Mouse (Mus musculus) left cerebral cortex, adult 8-10 months (tissue): Measurements from ENCODE around the gene Camkv. TPM values are rescaled to one million over a fixed set of nuclear protein-coding genes. Genes with fewer than 3 reads are reported as not detected.

Experiments used
- DNase-seq, 2 experiments: peaks; one replicate each; pipeline ENCODE4 v3.0.0; 2022; ENCODE audit warnings: low spot score in 2 of 2
- total RNA-seq, 4 experiments: library from RNA; stranded (reverse); gene quantifications; 2 replicates each; pipeline ENCODE4 v1.2.4; 2022

The Camkv gene
- total RNA-seq, 4 experiments from 2014 or later = 372 to 403 (median 398) TPM

DNA sequence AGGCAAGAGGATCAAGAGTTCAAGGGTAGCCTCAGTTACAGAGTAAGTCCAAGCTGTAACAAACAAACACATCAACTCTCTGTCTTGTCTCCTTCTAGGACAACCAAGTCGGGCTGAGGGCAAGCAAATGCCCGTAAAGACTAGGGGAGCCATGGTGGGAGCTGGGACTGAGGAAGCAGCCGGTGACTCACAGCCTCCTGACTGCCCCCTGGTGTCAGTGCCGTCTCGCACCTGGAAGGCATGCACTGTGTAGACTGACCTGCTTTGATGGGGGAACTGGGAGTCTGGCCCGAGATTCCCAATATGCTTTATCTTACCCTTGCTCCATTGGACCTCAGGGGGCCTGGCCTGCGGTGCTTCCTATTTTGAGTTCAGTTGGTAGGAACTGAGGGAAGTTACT is 12.5 kb upstream of the Camkv start:
- no peak for DNase-seq

DNA sequence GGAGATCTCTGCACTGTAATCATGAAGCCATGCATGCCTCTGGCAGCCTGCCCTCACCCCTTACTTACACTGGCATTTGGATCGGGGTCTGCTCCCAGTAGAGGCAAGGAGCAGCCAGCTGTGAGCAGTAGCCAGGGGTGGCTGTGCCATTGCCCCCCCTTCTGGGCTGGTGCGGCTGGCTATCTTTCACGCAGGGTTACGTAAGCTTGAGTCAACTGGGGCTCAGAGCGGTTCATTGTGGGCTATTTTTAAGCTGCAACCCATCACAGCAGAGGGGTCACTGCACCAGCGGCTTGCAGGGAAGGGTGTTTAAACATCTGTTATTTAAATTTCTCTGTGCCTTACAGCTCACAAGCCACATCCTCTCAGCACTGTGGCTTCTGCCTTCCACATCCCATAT is 11.5 kb upstream of the Camkv start:
- no peak for DNase-seq

DNA sequence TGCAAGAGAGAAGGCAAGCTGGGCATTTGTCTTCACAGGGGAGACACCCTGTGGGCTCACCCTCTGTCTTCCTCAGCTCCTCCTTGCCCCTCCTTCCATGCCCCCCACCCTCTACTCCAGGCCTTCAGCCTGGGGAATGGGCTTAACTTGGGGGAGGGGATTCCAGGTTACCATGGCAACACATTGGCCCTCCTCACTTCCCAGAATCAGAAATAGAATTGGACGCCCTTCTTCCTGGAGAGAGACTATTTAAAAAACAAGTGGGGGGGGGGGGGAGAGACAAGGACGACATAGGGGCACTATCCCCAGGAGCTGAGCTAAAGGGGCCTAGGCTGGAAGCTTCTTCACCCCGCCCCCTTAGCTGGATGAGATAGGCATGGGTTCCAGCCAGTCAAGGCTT is 10.2 kb upstream of the Camkv start:
- DNase-seq = no peak

DNA sequence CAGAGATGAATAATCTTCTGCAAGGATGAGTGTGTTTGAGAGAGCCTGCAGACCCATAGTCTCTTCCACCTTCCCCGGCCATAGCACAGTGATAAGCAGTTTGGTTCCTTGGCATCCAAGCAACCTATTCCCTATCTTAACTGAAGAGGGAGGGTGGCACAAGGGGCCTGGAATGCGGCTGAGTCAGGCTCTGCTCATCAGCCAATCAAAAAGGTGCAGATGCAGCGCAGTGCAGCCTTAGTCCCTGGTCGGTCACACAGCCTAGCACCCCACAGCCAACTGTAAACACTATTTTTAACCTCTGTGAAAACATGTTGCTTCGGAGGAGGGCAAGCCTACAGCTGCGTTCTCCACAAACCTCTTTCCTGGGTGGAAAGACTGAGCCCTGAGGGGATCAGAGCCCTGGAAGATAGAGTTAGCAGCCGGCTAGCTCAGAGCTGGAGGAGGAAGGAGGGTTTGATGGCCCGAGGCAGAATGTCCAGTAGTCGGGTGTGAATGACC is 8.5 kb upstream of the Camkv start:
- no peak for DNase-seq

DNA sequence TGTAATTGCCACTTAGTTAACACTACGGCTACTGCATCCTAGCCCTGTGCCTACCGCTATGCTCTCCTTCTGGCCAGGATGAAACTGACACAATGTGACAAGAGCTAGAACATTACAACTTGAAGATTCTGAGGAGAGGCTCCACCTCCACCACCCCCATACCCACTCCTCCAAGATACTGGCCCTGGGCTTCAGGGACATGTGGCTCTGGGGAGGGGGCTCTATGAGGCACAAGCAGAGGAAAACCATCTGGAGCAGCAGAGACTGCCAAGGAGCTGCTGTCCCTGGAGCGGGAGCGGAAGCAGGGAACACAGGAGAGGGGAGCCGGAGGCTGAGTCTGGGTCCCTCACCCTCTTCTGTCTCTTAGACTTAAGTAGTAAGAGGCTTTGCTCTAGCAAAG is 7.7 kb upstream of the Camkv start:
- no peak for DNase-seq

DNA sequence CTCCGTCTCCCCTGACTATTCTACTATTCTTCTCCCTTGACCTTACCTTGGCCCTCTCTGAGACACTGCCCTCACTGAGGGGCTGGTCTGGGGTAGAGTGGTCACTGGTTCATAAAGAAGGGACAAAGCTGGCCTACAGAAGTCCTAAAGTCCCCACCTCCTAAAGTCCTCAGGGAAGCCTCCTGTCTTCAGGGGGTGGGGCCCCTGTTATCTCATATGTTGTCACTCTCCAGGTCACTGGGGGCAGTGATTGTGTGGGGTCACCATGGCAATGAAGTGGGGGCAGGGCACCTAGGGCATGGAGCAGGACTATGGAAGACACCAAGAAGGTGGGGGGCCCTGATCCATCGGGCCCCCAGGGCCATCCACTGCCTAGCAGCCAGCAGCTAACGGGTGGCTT is 7.3 kb upstream of the Camkv start, which contains the start of gene Actl11:
TSS of gene Actl11 (plus strand) at position 301 of the 400 bp plus-strand sequence.
- no peak for DNase-seq

DNA sequence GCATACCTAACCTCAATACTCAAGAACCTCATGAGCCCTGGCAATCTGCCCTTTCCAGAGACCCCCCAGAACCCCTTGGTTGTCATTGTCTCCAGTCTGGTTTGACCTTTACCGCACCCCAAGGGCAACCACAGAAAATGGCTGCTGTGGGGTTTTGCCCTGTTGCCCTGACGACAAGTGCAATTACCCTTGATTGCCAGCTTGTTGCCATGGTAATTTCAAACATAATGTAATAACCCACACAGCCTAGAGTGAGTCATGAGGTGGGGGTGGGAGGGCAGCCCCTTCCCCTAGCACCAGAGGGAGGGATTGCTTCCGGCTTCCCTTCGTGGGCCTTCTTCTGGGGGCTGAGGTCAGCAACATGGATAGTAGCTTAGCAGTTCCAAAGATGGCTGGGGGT is 3.3 kb upstream of the Camkv start:
- no peak for DNase-seq

DNA sequence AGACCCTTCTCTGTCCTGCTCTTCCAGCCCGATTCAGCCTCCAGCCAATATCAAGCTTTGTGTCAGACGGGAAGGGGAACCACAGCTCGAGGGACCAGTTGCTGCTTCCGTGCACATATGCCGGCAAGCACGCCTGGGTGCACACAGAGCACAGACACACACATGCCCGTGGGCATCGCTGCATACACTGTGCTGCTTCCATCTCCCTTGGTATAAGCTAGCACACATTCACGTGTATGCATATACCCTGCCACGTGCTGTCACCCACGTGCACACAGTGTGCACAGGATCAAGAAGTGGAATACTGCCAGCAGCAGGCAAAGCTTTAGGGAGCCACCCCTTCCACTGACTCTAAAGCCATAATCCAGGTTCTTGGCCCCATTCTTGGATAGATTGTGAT is 1.3 kb upstream of the Camkv start:
- peak in 1 of 2 experiments; percentile 65 for DNase-seq

DNA sequence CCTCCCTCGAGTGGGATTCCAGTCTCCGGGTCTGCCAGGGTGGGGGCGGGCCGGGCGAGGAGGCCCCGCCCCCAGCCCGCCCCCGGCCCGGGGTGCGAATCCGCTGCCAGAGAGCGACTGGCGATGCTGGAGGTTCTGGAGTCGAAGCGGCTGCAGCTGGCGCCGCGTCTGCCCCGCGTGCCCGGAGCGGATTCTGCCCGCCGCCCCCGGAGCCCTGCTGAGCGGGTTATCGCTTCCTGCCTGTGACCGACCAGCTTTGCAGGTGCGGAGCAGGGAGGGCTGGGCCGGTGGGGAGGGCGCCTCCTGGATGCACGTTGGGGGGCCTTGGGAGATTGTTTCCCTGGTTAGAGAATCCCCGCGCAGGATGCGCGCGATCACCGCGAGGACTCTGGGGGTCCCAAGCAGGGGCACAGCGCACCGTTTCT is 328 bp downstream of the Camkv start:
- peak in 1 of 2 experiments; percentile 56 for DNase-seq

DNA sequence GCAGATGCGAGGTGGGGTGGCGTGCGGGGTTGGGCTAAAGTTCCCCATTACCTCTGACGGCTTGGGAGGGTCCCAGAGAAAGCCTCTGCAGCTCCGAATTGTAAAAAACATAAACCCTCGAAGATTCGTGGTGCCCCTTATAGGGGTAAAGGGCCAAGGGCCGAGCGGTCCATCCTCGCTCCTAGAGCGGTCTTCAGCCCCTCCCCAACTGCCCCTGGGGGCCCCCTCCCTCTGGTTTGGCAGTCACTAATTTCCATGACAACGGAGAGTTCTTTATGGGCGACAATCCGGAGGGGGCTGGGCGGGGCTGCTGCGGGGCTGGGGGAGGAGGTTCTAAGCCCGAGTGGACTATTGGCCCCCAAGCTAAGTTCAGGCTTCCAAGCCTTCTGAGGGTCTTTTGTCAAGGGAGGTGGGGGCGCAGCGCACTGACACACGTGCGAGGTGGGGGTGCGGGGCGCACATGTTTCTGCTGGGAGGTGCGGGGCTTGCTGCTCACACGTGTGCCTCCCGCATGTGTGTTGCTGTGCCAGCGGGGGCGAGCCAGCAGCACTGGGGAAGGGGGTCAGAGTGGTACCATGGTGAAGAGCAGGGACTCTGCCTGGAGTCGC is 845 bp downstream of the Camkv start:
- peak in 1 of 2 experiments; percentile 67 for DNase-seq

DNA sequence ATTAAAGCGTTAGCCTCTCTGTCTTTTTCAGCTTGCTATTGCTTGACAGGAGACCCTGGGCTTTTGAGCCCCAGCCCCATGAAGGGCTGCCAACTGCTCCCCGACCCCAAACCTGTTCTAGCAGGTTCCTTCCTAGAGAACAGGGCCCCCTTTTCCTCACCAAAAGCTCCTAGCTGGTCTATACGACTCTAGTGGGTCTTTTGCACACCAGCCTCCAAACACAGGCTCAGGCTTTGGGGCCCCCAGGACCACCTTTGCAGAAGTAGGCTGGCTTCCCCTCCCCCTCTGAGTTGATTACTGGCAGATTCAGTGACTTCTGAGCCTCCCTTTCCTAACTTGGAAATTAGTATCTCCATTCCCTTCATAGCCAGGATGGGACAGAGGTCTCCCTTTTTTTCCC is 1.4 kb downstream of the Camkv start:
- DNase-seq = no peak

DNA sequence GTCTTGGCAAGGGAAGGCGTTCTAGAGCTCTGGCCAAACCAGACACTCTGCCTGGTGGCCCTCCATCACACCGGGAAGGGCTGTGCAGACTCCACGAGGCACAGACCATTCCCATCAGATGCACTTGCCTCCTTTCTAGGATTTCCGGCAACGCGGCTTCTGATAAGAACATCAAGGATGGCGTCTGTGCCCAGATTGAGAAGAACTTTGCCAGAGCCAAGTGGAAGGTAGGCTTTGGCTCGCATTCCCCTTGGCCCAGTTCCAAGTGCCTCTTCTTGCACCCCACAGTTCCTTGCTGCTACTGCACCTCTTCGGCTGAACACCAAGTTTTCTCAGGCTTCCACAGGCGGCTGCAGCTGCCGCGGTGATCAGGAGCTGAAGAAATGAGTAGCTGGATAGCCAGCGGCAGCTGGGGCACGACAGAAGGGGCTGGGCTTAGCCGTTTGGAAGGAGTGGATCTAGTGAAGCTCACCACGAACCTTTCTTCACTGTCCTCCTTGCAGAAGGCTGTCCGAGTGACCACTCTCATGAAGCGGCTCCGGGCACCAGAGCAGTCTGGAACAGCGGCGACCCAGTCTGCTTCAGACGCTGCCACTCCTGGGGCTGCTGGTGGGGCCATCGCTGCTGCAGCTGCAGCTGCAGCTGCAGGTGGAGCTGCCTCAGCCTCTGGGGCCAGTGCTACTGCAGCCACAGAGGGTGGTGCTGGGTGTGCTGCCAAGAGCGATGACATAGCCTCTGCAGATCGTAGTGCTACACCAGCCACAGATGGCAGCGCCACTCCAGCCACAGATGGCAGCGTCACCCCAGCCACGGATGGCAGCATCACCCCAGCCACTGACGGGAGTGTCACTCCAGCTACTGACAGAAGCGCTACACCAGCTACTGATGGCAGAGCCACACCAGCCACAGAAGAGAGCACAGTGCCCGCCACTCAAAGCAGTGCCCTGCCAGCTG is 12.0 kb downstream of the Camkv start:
- no peak for DNase-seq

DNA sequence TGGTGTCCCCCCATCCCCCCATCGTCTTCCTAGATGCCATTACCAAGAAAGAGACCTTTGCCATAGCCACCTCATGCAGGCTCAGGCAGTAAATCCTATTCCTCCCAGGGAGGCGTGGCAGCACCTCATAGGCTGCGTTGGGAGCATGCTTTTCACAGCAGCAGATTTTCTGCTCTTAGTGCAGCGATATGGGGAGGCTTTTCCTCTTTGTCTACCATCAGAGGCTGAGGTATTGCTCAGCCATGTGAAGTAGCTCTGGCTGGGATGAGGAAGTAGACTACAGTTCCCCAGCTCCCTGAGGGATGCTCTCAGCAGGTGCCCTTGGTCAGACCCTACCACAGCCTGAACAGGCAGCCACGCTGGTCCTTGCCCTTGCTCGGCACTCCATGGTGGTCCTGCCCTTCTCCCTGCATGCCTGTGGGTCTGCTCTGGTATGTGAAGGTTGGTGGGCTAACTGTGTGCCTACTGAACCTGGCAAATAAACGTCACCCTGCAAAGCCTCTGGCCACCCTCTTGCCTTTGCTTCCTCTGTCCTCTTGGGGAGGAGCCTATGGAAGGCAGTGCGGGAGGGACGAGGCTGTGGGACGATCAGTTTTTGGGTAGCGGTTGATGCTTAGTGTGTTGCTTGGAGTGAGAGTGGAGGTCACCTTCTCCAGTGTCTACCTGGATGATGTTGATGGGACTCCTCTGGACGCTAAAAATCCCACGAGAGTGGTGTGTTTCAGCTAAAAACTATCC is 13.9 kb downstream of the Camkv start:
- no peak for DNase-seq

DNA sequence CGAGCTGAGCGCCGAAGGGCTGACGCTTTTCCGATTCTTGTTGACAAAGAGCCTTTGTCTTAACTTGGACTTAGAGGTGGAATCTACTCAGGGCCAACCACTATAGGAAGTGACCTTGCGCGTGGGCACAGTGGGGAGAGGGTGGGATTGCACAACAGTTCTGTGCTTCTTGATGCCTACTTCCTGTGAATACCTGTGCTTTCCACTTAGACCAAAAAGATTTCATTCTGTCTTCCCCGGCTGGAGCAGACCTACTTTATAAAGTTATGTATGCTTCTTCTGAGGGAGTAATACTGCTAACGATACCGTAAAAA is 14.4 kb downstream of the Camkv start, which contains the start of gene Traip:
TSS of gene Traip (plus strand) at position 215 of the 314 bp plus-strand sequence.
- no peak for DNase-seq

DNA sequence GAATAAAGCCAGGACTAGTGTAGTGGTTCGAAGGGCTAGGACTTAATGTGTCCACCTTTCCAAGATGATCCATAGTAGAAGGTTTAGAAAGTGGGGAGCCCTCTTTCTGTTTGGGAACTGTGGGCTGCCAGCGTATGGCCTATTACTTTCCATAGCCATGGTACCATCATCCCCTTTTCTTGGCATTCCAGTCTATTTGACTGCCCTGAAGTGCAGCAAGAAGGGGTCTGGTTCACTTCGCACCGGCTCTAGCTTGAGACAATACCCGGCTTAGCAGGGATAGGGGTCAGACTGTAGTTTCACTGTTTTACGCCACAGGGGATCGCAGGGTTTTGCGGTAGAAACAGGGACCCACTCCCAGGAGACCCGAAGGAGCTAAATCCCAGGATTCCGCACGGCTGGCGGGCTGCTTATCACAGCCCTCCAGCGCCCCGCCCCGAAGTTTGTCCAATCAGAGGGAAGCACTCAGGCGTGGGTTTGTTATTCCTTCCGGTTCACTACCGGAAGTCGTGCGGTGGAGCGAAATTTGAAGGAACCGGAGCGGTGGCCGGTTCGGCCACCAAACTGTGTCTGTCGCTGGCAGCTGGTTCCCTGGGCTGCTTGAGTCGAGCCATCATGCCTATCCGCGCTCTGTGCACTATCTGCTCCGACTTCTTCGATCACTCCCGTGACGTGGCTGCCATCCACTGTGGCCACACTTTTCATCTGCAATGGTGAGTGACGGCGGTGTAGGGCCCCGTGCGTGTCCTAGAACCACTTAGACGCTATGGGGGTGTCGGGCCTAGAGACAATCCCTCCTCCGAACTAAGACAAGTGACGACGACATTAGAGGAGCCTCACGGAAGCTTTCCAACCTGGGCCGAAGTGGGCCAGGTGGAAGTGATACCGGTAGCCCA is 15.2 kb downstream of the Camkv start:
- peak; percentile 77 to 88 for DNase-seq

DNA sequence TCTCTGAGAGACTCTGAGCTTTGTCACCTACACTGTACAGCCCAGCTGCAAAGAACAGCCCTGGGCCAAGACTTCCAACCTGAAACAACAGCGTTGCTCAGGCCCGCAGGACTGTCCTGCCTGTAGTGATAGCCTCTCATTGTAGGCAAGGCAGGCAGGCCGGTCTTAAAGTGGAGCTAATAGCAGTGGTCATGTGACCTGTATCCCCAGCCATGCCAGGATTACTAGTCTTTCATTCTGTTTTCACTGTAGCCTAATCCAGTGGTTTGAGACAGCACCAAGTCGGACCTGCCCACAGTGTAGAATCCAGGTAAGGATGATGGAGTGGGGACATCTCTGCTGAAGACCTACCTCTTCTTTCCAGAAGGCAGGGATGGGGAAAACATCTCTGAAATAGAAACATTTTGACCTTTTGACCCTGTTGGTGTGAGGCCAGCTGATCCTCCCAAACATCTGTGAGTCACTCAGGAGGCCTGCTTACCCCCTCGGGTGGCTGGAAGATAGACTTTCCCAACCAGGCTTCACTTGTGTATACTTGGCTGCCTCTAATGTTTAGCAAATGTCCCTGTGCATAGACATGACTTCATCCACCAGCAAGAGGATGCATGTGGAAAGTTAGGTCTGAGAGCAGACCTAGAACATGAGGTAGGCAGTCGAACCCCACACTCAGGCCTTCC is 20.3 kb downstream of the Camkv start:
- no peak for DNase-seq

DNA sequence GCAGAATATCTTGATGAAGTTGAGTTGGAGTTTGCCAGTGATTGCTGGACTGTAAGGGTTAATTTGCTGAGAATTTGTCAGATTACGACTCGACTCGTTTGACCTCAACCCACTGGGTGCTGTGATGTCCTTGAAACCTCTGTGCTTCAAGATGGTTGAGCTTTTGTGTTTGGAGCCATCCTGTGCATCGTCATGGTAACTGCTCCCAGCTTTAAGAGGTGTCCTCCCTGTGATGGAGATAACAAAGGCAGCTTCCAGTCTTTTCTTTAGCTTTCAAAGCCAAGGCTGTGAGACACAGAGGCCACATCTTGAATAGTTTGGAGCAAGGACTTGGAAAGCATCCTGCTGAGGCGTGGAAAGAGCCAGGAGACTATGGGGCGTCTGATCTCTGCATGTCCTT is 21.7 kb downstream of the Camkv start:
- DNase-seq = no peak

DNA sequence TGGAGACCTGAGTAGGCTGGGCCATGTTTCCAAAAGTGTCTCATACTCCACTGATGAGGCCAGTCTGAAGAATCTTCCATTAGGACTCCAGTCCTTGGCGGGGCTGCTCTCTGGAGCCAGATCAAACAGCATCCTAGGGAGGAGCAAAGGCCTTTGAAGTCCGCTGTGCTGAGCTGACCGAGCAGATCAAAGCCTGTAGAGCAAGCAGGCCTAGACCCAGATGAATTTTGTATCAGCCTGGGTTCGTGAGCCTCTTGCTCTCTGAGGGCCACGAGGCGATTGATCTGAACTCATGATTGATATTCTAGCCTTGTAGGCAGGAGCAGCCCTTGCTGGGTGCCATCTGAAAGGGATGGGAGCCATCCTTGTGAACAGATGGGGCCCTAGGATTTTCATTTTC is 24.4 kb downstream of the Camkv start:
- DNase-seq = no peak

DNA sequence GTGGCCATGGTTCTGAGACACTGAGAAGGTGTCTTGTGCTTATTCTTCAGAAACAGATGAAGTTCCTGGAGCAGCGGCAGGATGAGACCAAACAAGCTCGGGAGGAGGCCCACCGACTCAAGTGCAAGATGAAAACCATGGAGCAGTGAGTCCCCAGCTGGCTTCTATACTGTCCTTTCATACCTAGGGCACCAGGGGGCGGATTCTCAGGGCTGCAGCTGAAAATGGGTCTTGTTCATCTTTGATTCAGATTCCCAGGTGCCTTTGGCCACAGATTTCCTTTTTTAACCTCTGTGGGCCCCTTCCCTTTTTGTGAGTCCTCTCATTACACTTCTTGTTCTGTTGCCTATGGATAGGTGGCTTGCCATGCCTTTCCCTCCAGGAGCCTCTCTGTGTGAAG is 25.5 kb downstream of the Camkv start:
- DNase-seq = no peak

DNA sequence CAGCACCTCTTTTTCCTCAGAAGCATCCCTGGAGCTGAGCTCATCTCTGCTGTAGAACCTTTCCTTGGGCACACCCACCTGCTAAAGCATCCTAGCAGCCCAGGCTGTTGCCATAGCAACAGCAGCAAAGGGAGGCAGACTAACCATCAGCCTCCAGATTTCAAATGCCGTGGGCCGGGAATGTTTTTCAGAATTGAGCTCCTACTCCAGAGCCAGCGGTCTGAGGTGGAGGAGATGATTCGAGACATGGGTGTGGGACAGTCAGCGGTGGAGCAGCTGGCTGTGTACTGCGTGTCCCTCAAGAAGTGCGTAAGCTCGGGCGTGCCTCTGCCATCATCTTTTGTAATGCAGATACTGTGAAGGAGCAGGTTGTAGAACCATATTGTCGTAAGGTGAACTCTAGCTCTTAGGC is 25.9 kb downstream of the Camkv start:
- DNase-seq = peak; percentile 72 to 94
